Mouse (Mus musculus) megakaryocyte, embryonic 14.5 days (primary cell): ENCODE data around the gene Rptor.

Experiments used
- FLI1 ChIP-seq: IDR thresholded peaks from 2 replicates; pipeline ENCODE4 v1.6.1; 2012; ENCODE audit warnings: low read length, inconsistent platforms, mixed read lengths
- GATA1 ChIP-seq: IDR thresholded peaks from 3 replicates; pipeline ENCODE4 v1.6.1; 2012; ENCODE audit warnings: mixed read lengths, low read length, inconsistent platforms, borderline replicate concordance

- no peak for TF ChIP-seq FLI1
- TF ChIP-seq GATA1, result no peak
Measured at GRCm38 (mm10) chr11:119572316-119573010, 30.2 kb upstream of the Rptor start.
